Mouse (Mus musculus) liver, adult 2 months (tissue): Measurements from ENCODE around the gene Itch.

Experiments
- CTCF ChIP-seq: fragments of 200-500 bp; IDR thresholded peaks from 2 replicates; pipeline ENCODE4 v1.5.1; 2011; ENCODE audit warnings: low read depth, low read length, control low read depth
- POLR2A ChIP-seq: fragments of 200-500 bp; IDR thresholded peaks from 2 replicates; pipeline ENCODE4 v1.6.1; 2011; ENCODE audit warnings: low read length, control low read depth; ENCODE audit not compliant: insufficient read depth; ENCODE audit errors: extremely low read depth

DNA sequence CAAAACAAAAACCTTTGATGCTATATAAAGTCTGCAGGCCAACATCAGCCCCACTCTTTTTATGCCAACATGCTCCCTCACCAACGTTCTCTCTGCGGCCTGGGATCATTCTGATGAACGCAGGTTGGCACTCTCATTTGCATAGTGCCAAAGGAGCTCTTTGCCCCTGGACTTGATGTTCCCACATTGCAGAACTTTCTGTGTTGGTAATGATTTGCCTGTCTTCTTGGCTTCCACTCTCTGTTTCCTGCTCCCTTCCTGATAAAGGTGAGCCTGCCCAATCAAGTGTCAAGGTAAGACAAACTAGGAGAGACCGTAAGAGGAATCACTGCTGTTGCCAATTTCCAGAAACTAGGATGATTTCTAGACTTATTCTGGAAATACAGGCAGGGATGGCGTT, 48.8 kb upstream of the Itch start:
- TF ChIP-seq CTCF (no peak), POLR2A (no peak)
